Mouse (Mus musculus) thymus, postnatal 25 days (tissue): Measurements from ENCODE around the gene Fcna.
A peak's percentile ranks its signal among the peaks of the same experiment; 100 is the strongest.

ENCODE experiments used
- DNase-seq: peaks from one replicate; pipeline ENCODE4 v3.0.0; 2022

Gene Fcna

GRCm38 (mm10) chr2:25607761-25608622 is 19.8 kb downstream of the Fcna start, which contains the start of gene Rabl6:
Gene Rabl6, minus strand, starts transcription at chr2:25608521.
- peak; percentile 87 for DNase-seq

- DNase-seq, result no peak
These were observed 25.3 kb downstream of the Fcna start for GRCm38 (mm10) chr2:25602526-25602925.

GRCm38 (mm10) chr2:25600037-25600436 is 27.8 kb downstream of the Fcna start:
- no peak for DNase-seq

- DNase-seq, result no peak
These were observed 29.1 kb downstream of the Fcna start for GRCm38 (mm10) chr2:25598749-25599148.

- no peak for DNase-seq
These were observed 30.9 kb downstream of the Fcna start for GRCm38 (mm10) chr2:25596765-25597510.

GRCm38 (mm10) chr2:25591863-25592262 is 36.0 kb downstream of the Fcna start:
- peak; percentile 53 for DNase-seq

GRCm38 (mm10) chr2:25588227-25588907 is 39.5 kb downstream of the Fcna start:
- DNase-seq, result no peak

- DNase-seq, result no peak
These were observed 40.5 kb downstream of the Fcna start for GRCm38 (mm10) chr2:25587290-25587689.

- DNase-seq, result no peak
These were observed 42.2 kb downstream of the Fcna start for GRCm38 (mm10) chr2:25585601-25586000.

GRCm38 (mm10) chr2:25584856-25585255 is 43.0 kb downstream of the Fcna start:
- no peak for DNase-seq

GRCm38 (mm10) chr2:25584152-25584551 is 43.7 kb downstream of the Fcna start:
- no peak for DNase-seq

- no peak for DNase-seq
These were observed 44.3 kb downstream of the Fcna start for GRCm38 (mm10) chr2:25583571-25583970.

GRCm38 (mm10) chr2:25583120-25583481 is 44.7 kb downstream of the Fcna start:
- DNase-seq, result no peak

GRCm38 (mm10) chr2:25582466-25583119 is 45.2 kb downstream of the Fcna start:
- DNase-seq, result no peak

GRCm38 (mm10) chr2:25581901-25582301 is 45.9 kb downstream of the Fcna start:
- DNase-seq, result no peak

- DNase-seq, result peak; percentile 76
These were observed 46.5 kb downstream of the Fcna start, which contains the start of gene Ajm1 for GRCm38 (mm10) chr2:25581294-25581864. Gene Ajm1, minus strand, starts transcription at chr2:25581757.

- no peak for DNase-seq
These were observed 47.2 kb downstream of the Fcna start for GRCm38 (mm10) chr2:25580621-25581101.

GRCm38 (mm10) chr2:25579737-25580460 is 47.9 kb downstream of the Fcna start:
- DNase-seq, result peak; percentile 78

- DNase-seq, result no peak
These were observed 48.8 kb downstream of the Fcna start for GRCm38 (mm10) chr2:25578796-25579736.
